Mouse (Mus musculus): ENCODE data around the gene St8sia6. TPM values are rescaled to one million over a fixed set of nuclear protein-coding genes. Genes with fewer than 3 reads are reported as not detected.

The St8sia6 gene
- total RNA-seq, 2 experiments from 2014 or later = 0.48 to 0.59 TPM

- no peak for DNase-seq
- H3K27ac ChIP-seq = no peak overlapping the region
- no peak for TF ChIP-seq CTCF (IDR thresholded peaks at IDR 0.05)
- no peak overlapping the region for H3K4me3 ChIP-seq
- intact Hi-C loops (cut with DNase I) = no loop called here
Observed at GRCm38 (mm10) chr2:13751691-13752090, 42.2 kb downstream of the St8sia6 start.

- no peak for TF ChIP-seq CTCF (IDR thresholded peaks at IDR 0.05)
- no peak for DNase-seq
- intact Hi-C loops (cut with DNase I) = no loop called here
- Histone ChIP-seq H3K4me3 (no peak overlapping the region), H3K27ac (peak overlapping the region; percentile 1; the same call in 1 of the 2 replicates)
Observed at GRCm38 (mm10) chr2:13750777-13751176, 43.1 kb downstream of the St8sia6 start.

- H3K27ac ChIP-seq = peak overlapping the region; percentile 1; the same call in 1 of the 2 replicates
- no peak for TF ChIP-seq CTCF (IDR thresholded peaks at IDR 0.05)
- no peak for DNase-seq
- intact Hi-C loops (cut with DNase I) = no loop called here
- no peak overlapping the region for H3K4me3 ChIP-seq
Observed at GRCm38 (mm10) chr2:13750089-13750488, 43.8 kb downstream of the St8sia6 start.

- intact Hi-C loops (cut with DNase I) = no loop called here
- no peak for TF ChIP-seq CTCF (IDR thresholded peaks at IDR 0.05)
- H3K27ac ChIP-seq = no peak overlapping the region
- no peak for DNase-seq
- H3K4me3 ChIP-seq = no peak overlapping the region
Observed at GRCm38 (mm10) chr2:13749176-13749575, 44.7 kb downstream of the St8sia6 start.

GRCm38 (mm10) chr2:13747576-13747975, 46.3 kb downstream of the St8sia6 start:
- DNase-seq = no peak
- intact Hi-C loops (cut with DNase I) = no loop called here
- Histone ChIP-seq H3K27ac (no peak overlapping the region), H3K4me3 (no peak overlapping the region)
- TF ChIP-seq CTCF (IDR thresholded peaks at IDR 0.05) = no peak

GRCm38 (mm10) chr2:13746023-13746422, 47.8 kb downstream of the St8sia6 start:
- Histone ChIP-seq H3K4me3 (no peak overlapping the region), H3K27ac (no peak overlapping the region)
- intact Hi-C loops (cut with DNase I) = no loop called here
- no peak for DNase-seq
- TF ChIP-seq CTCF (IDR thresholded peaks at IDR 0.05) = no peak

- DNase-seq = no peak
- no peak overlapping the region for H3K4me3 ChIP-seq
- intact Hi-C loops (cut with DNase I) = no loop called here
- H3K27ac ChIP-seq = no peak overlapping the region
- TF ChIP-seq CTCF (IDR thresholded peaks at IDR 0.05) = no peak
Observed at GRCm38 (mm10) chr2:13738704-13739103, 55.2 kb downstream of the St8sia6 start.

- TF ChIP-seq CTCF (IDR thresholded peaks at IDR 0.05) = no peak
- Histone ChIP-seq H3K4me3 (no peak overlapping the region), H3K27ac (no peak overlapping the region)
- intact Hi-C loops (cut with DNase I) = no loop called here
- no peak for DNase-seq
Observed at GRCm38 (mm10) chr2:13727901-13728300, 66.0 kb downstream of the St8sia6 start.

- H3K27ac ChIP-seq = no peak overlapping the region
- intact Hi-C loops (cut with DNase I) = no loop called here
- DNase-seq = no peak
- no peak for TF ChIP-seq CTCF (IDR thresholded peaks at IDR 0.05)
- H3K4me3 ChIP-seq = no peak overlapping the region
Observed at GRCm38 (mm10) chr2:13725592-13725991, 68.3 kb downstream of the St8sia6 start.

- Histone ChIP-seq H3K4me3 (no peak overlapping the region), H3K27ac (no peak overlapping the region)
- DNase-seq = no peak
- no peak for TF ChIP-seq CTCF (IDR thresholded peaks at IDR 0.05)
- intact Hi-C loops (cut with DNase I) = no loop called here
Observed at GRCm38 (mm10) chr2:13722241-13722640, 71.6 kb downstream of the St8sia6 start.

- no peak overlapping the region for H3K4me3 ChIP-seq
- intact Hi-C loops (cut with DNase I) = no loop called here
- no peak for TF ChIP-seq CTCF (IDR thresholded peaks at IDR 0.05)
- DNase-seq = no peak
- no peak overlapping the region for H3K27ac ChIP-seq
Observed at GRCm38 (mm10) chr2:13718628-13719185, 75.2 kb downstream of the St8sia6 start.

- Histone ChIP-seq H3K27ac (no peak overlapping the region), H3K4me3 (no peak overlapping the region)
- no peak for DNase-seq
- TF ChIP-seq CTCF (IDR thresholded peaks at IDR 0.05) = no peak
- intact Hi-C loops (cut with DNase I) = no loop called here
Observed at GRCm38 (mm10) chr2:13708785-13709184, 85.1 kb downstream of the St8sia6 start.

- no peak for DNase-seq
- intact Hi-C loops (cut with DNase I) = no loop called here
- no peak for TF ChIP-seq CTCF (IDR thresholded peaks at IDR 0.05)
- H3K27ac ChIP-seq = no peak overlapping the region
- no peak overlapping the region for H3K4me3 ChIP-seq
Observed at GRCm38 (mm10) chr2:13697514-13697913, 96.3 kb downstream of the St8sia6 start.

GRCm38 (mm10) chr2:13694417-13694816, 99.4 kb downstream of the St8sia6 start:
- Histone ChIP-seq H3K27ac (no peak overlapping the region), H3K4me3 (no peak overlapping the region)
- no peak for DNase-seq
- no peak for TF ChIP-seq CTCF (IDR thresholded peaks at IDR 0.05)
- intact Hi-C loops (cut with DNase I) = no loop called here

Data from gastrocnemius, adult 2 months (tissue).